Mouse (Mus musculus) common myeloid progenitor, adult 5-6 weeks (primary cell): ENCODE measurements around the gene Acoxl. TPM values are rescaled to one million over a fixed set of nuclear protein-coding genes. Genes with fewer than 3 reads are reported as not detected.
A peak's percentile ranks its signal among the peaks of the same experiment; 100 is the strongest.

Source experiments
- ATAC-seq: replicated peaks from 2 replicates; pipeline ENCODE4 v1.8.0; 2016; ENCODE audit warnings: low read depth, mild to moderate bottlenecking, moderate TSS enrichment, inconsistent platforms; ENCODE audit not compliant: poor library complexity, severe bottlenecking
- total RNA-seq: library from RNA; stranded (forward); fragments of 200-1000, 187-1606 nt; gene quantifications from 2 replicates; pipeline ENCODE4 v1.2.3, GENCODE M21; 2017

Acoxl gene
- total RNA-seq, 1 experiment from 2014 or later, result not detected

DNA sequence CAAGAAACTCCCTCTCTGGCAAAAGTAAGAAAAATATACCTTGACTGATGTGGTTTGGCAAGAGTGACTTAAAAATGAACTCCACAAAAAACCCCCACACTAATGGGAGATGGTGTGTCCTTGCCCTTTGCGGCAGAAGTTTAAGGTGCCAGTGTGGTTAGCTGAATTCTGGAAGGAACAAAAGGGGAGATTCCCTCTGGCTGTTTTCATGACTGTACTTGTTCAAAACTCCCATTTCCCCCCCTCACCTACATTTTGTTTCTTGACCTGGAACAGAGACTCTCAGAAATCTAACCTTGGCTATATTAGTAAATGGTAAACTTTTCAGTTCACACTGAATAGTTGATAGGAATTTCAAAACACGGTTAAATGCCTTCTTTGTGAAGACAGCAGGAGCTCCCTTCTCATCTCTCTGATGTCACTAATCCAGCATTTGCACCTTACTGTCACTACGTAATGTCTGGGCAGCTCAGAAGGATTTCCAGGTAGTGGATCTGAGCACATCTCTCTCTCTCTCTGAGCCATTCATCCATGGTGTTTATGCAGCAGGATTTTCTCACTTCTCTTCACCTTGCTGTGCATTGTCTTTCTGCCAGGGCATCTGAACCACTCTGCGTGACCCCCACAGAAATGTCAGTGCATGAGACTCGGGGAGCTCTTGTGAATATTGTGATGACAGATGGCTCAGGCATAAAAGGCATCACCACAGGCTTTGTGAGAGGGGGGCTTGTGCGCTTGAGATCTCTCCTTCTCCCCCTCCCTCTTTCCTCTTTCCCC, 91.5 kb downstream of the Acoxl start:
- ATAC-seq, result no peak

DNA sequence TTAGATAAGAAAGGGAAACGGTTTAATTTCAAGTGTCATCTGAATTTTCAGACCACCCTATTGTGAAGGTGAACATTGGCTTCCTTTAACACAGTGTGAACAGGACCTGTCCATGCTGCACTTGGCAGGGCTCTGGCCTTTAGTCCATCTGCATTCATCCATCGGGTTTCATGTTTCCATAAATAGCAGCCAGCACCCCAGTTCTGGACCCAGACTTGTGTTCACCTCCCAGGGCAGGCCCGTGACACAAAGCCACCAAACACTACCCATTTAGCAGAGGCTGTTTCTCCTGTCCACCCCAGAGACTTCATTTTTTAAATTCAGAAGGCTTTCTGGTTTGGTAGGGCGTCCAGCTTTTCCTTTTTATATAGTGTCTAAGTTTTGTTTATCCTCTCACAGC, 92.9 kb downstream of the Acoxl start:
- no peak for ATAC-seq

DNA sequence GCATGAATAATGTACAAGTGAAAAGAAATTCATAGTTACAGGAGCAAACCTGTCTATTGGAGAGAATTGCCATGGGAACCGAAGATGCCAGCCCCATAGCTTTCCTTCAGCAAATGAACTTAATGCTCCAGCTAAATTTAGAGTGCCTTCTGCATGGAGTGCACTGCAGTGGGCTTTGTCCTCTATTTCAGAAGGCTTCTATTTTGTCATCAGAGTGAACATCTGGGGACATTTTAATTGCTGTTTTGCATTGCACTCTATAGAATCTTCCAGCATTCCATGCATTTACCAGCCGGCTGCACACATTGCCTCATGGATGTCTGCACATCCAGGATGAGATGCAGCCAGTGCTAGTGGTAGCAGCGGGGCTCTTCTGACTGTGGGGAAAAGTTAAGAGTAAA, 94.9 kb downstream of the Acoxl start:
- ATAC-seq, result no peak

DNA sequence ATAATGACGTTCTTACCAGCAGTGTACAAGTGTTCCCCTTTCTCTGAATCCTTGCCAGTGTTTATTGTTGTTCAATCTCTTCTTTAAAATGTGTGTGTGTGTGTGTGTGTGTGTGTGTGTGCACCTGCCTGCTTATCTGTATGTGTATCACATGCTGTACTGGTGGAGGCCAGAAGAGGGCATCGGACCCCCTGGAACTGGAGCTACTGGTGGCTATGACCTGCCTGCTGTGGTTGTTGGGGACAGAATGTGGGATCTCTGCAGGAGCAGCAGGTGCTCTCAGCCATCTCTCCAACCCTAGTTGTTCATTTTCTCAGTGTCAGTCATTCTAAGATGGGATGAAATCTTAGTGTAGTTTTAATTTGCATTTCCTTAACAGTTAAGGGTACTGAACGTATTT, 98.4 kb downstream of the Acoxl start:
- 0 out of 2 replicates have a peak, but pooled peaks have one; percentile 36 for ATAC-seq

- ATAC-seq, result no peak
Observed at GRCm38 (mm10) chr2:127939206-127939605, 100.5 kb downstream of the Acoxl start.

- ATAC-seq, result no peak
Observed at GRCm38 (mm10) chr2:127960579-127960978, 121.9 kb downstream of the Acoxl start.

- no peak for ATAC-seq
Observed at GRCm38 (mm10) chr2:127961154-127961553, 122.5 kb downstream of the Acoxl start.

GRCm38 (mm10) chr2:127961802-127962433, 123.2 kb downstream of the Acoxl start:
- ATAC-seq, result no peak

GRCm38 (mm10) chr2:127968944-127969343, 130.3 kb downstream of the Acoxl start:
- ATAC-seq, result peak; percentile 72

DNA sequence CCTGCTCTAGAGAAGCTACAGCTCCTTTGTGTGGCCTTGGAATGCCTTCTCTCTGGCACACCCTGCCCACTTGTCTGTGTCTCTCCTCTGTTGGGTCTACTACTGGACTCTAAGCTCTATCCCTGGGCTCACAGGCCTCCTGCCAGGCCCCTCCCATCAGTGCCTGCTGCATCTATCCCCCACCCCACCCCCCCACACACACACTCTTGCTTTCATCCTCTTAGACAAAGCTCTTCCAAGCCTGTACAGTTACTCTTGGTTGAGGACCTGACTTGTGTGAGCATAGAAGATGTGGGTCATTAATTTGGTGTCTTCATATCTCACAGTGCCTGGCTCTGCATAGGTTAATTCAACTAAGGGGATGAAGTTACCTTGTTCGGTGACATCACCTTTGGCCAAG, 137.6 kb downstream of the Acoxl start:
- no peak for ATAC-seq

- ATAC-seq, result no peak
Observed at GRCm38 (mm10) chr2:127978601-127979230, 140.0 kb downstream of the Acoxl start.

DNA sequence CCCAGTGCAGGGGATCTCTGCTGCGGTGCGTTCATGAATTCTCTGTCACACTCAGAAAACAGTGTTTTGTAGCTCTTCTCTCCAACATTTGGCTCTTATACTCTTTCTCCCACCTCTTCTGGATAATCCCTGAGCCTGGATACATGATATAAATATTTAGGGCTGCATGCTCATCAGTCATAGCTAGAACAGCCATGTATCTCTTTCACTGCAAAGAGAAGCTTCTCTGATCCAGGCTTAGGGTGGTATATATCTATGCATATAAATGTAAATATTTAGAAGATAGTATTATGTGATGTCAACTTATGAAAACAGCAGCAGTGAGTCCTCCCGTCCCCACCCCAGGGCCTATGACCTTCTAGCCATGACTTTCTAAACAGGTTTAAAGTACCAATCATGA, 143.9 kb downstream of the Acoxl start:
- no peak for ATAC-seq

DNA sequence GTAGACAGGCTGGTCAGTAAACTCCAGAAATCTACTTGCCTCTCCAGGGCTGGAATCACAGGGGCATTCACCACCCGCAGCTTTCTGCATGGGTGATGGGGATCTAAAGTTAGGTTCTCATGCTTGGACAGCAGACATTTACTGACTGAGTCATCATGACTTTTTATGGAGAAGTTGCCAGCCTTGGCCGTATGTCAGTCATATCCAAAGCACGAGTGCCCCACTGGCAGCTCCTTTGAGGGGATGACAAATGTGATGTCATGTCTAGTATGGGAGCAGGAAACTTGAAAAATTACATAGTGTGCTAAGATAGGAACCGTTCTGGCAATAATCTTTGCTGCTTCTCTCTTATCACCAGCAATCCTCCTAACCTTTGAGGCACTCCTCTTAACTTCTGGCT, 144.6 kb downstream of the Acoxl start:
- no peak for ATAC-seq

DNA sequence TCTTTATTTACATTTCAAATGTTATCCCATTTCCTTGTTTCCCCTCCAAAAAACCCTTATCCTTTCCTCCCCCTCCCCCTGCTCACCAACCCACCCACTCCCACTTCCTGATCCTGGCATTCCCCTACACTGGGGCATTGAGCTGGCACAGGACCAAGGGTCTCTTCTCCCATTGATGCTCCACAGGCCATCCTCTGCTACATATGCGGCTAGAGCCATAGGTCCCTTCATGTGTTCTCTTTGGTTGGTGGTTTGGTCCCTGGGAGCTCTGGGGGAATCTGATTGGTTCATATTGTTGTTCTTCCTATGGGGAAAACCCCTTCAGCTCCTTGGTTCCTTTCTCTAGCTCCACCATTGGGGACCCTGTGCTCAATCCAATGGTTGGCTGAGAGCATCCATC, 145.3 kb downstream of the Acoxl start:
- ATAC-seq, result no peak

- ATAC-seq, result no peak
Observed at GRCm38 (mm10) chr2:127987706-127988105, 149.0 kb downstream of the Acoxl start.

DNA sequence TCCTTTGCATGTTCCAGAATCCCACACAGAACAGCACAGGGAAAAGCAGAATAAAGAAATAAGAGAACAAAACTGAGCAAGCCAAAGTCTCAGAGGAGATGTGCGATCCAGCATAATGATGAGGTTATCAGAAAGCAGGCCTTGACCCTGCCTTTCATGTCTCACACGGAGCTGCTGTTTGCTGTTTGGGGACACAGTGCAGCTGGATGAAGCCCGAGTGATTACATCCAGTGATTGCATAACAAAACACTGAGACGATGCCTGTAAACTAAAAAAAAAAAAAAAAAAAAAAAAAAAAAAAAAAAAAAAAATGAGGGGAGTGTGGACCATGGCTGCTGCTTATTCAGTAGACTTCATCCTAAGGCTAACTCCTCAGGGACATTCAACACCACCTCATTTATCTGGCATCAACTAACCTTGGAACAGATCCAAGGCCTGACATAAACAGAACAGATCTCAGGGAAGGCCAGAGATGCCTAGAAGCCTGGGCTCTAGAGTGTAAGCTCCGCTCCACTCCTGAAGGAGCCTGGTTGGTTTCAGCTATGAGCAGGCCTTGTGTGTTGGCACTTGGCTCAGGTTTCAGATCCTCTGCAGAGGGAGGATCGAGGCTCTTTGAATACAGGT, 152.3 kb downstream of the Acoxl start:
- no peak for ATAC-seq

- no peak for ATAC-seq
Observed at GRCm38 (mm10) chr2:127991656-127992055, 153.0 kb downstream of the Acoxl start.

DNA sequence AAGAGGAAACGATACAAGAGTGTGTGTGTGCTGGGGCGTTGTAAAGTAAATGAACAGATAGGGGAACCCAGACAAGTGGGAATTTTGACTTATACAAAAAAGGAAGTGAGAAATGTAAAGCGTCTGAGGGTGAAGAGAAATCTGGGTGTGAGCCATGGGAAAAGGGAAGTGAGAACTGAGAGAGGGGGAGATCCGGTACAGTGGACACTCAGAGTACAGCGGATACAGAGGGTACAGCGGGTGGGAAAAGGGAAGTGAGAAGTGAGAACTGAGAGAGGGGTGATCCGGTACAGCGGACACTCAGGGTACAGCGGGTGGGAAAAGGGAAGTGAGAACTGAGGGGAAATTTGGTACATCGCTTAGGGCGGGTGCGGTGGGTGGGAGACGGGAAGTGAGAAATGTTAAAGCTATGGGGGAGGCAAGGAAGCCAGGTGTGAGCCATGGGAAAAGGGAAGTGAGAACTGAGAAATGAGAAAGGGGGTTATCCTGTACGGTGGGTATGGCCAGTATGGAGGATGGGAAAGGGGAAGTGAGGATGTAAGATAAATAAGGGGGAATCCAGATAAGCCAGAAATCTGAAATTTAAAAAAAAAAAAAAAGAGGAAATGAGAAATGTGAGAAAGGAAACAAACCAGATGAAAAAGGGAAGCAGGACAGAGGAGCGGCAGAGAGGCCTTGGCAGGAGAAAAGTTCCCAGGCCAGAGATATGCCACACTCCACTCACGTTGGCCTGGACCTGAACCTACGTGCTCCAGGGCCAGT, 170.2 kb downstream of the Acoxl start:
- peak; percentile 79 for ATAC-seq

DNA sequence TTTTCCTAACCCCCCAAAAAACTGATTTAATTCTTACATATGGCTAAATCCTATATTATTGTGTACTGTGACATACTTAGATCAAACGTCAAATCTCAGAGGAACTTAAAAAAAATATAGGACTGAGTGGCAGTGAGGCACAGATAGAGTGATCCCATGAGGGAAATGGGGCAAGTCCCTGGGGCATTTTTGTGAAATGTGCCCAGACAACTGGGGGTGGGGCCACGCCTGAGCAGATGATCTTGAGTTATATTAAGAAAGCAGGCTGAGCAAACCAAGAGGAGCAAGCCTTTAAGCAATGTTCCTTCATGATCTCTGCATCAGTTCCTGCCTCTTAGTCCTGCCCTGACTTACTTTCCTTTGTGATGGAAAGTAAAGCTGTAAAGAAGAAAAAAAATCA, 175.9 kb downstream of the Acoxl start:
- no peak for ATAC-seq

DNA sequence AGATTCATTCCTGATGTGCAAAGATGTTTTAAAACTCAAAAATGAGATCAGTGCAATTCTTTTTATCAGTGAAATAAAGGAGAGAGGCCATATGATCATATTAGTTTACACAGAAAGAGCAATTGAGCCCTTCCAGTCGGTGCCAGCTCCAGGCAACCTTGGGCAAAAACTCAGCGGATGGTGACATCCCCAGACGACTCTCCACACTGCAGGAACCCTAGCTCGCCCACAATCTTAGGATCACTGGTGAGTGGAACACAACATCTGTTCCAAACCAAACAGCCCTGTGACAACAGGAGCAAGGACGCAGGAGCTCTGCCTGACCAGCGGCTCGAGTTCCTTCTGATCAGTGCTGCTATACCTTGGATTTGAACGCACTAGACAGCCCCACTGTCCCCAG, 176.9 kb downstream of the Acoxl start:
- ATAC-seq, result no peak
